Mouse (Mus musculus) cerebellum, adult 2 months (tissue): ENCODE results near the gene Npas3. TPM values are rescaled to one million over a fixed set of nuclear protein-coding genes. Genes with fewer than 3 reads are reported as not detected.

Experiments
- DNase-seq, 2 experiments: peaks; one replicate each; pipeline ENCODE4 v3.0.0; 2021
- H3K27ac ChIP-seq: fragments of 200-500 bp; 2 replicates; pipeline ENCODE4 v1.5.1; 2012; ENCODE audit warnings: low read length, control low read depth, inconsistent platforms; ENCODE audit not compliant: insufficient read depth
- H3K27me3 ChIP-seq: fragments of 200-500 bp; 2 replicates; pipeline ENCODE4 v1.6.1; 2012; ENCODE audit warnings: inconsistent platforms, mild to moderate bottlenecking, low read length, moderate library complexity; ENCODE audit not compliant: control insufficient read depth, insufficient read depth
- H3K4me1 ChIP-seq: fragments of 200-500 bp; 2 replicates; pipeline ENCODE4 v1.6.1; 2011; ENCODE audit warnings: low read length; ENCODE audit not compliant: control insufficient read depth, insufficient read depth
- H3K4me3 ChIP-seq: fragments of 200-500 bp; replicated peaks from 2 replicates; pipeline ENCODE3; 2011; ENCODE audit warnings: mild to moderate bottlenecking, low read depth, low read length, control low read depth; ENCODE audit not compliant: insufficient read depth
- CTCF ChIP-seq: fragments of 200-500 bp; IDR thresholded peaks from 2 replicates; pipeline ENCODE4 v1.5.1; 2011; ENCODE audit warnings: low read depth, mild to moderate bottlenecking, control low read depth, low read length, moderate library complexity, borderline replicate concordance; ENCODE audit not compliant: insufficient read depth
- POLR2A ChIP-seq: fragments of 200-500 bp; IDR thresholded peaks from 2 replicates; pipeline ENCODE4 v1.6.1; 2011; ENCODE audit warnings: low read length, control low read depth, borderline replicate concordance; ENCODE audit not compliant: insufficient read depth
- WGBS: fragments of 180-500 bp; shearing (Covaris S2); methylation state at CpG from one replicate; pipeline ENCODE4 v1.1.7; 2018; 5-methylcytosine and 5-hydroxymethylcytosine counted together
- polyA plus RNA-seq: library from polyadenylated mRNA; depleted of rRNA; stranded (reverse); fragments of >200 nt; gene quantifications from 2 replicates; pipeline ENCODE4 v1.2.3, GENCODE M21; 2012

Gene Npas3
- polyA plus RNA-seq, 1 experiment: 13.3 TPM

DNA sequence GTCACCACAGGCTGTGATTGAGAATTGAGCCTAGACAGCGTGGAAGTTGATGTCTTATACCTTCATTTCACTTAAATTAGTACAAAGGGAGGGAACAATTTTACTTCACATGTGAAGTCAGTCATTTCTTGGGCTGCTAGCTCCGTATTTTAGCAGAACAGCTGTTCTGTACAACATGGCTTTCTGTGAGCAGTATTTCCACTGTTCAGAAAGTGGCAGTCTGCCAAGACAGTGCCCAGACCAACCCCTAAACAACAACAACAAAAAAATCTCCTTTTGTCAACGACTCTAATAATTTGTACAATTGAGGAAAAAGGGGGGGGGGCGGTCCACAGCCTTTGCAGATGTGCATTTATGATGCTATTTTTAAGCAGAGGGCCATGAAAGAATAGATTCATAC, 266.4 kb downstream of the Npas3 start:
- Histone ChIP-seq H3K4me3 (no peak overlapping the region), H3K27me3 (no peaks in the 10 kb centered on the region), H3K4me1 (no peaks in the 10 kb centered on the region), H3K27ac (no peak overlapping the region)
- TF ChIP-seq POLR2A: no peak
- TF ChIP-seq CTCF: no peak
- 37% methylated on average over 4 of the region's 4 CpGs for WGBS
- no peak for DNase-seq

DNA sequence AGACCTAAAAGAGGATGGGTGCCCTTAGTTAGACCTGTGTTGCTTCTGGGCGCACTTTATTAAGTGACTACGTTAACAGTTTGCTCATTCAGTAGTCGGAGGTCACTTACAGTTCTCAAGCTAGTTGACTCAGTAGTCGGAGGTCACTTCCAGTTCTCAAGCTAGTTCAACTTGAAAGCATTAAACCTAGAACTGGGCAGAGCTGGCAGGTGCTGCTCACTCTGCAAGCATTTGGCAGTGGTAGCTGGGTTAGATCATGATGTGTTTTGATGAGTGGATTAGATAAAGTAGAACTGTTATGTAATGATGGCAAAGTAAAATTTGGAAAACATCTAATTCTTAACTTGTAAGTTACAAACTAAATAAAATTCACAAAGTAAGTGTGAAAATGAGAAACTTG, 271.1 kb downstream of the Npas3 start:
- no peak overlapping the region for H3K4me3 ChIP-seq
- H3K4me1 ChIP-seq: no peaks in the 10 kb centered on the region
- WGBS: 95% methylated on average over 4 of the region's 4 CpGs
- H3K27me3 ChIP-seq: no peaks in the 10 kb centered on the region
- no peak overlapping the region for H3K27ac ChIP-seq
- no peak for DNase-seq
- no peak for TF ChIP-seq CTCF
- no peak for TF ChIP-seq POLR2A

DNA sequence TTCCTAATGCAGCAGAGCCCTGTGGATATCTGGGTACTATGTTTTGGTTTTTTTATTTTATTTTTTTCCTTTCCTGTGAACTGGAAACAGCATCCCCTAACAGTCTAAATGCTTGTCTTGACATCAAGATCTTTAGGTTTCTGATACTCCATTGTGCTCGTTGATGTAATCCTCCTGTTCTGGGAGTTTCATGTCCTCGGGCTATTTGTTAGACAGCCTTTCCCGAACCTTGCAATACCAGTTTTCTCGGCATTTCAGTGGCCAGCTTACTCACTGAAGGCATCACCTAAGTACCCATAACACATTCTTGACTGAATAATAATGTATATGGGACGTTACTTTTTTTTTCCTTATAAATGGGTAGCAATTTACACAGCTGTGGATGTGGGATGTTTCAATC, 274.2 kb downstream of the Npas3 start:
- WGBS: 90% methylated on average over 5 of the region's 5 CpGs
- TF ChIP-seq POLR2A: no peak
- TF ChIP-seq CTCF: no peak
- no peak overlapping the region for H3K27ac ChIP-seq

GRCm38 (mm10) chr12:53527046-53527445, 278.6 kb downstream of the Npas3 start:
- 75% methylated on average over 3 of the region's 3 CpGs for WGBS
- H3K4me1 ChIP-seq: no peaks in the 10 kb centered on the region
- no peak overlapping the region for H3K4me3 ChIP-seq

More for the DNA sequence above, 274.2 kb downstream of the Npas3 start:
- DNase-seq: no peak
- no peak overlapping the region for H3K4me3 ChIP-seq
- H3K4me1 ChIP-seq: no peaks in the 10 kb centered on the region
- H3K27me3 ChIP-seq: no peaks in the 10 kb centered on the region

GRCm38 (mm10) chr12:53529345-53529744, 280.9 kb downstream of the Npas3 start:
- Histone ChIP-seq H3K27ac (no peak overlapping the region), H3K4me3 (no peak overlapping the region), H3K4me1 (no peaks in the 10 kb centered on the region), H3K27me3 (no peaks in the 10 kb centered on the region)
- TF ChIP-seq POLR2A (no peak), CTCF (no peak)
- 89% methylated on average over 2 of the region's 2 CpGs for WGBS
- no peak for DNase-seq

More at GRCm38 (mm10) chr12:53527046-53527445, 278.6 kb downstream of the Npas3 start:
- no peak for DNase-seq
- TF ChIP-seq POLR2A: no peak
- no peak for TF ChIP-seq CTCF
- Histone ChIP-seq H3K27me3 (no peaks in the 10 kb centered on the region), H3K27ac (no peak overlapping the region)

DNA sequence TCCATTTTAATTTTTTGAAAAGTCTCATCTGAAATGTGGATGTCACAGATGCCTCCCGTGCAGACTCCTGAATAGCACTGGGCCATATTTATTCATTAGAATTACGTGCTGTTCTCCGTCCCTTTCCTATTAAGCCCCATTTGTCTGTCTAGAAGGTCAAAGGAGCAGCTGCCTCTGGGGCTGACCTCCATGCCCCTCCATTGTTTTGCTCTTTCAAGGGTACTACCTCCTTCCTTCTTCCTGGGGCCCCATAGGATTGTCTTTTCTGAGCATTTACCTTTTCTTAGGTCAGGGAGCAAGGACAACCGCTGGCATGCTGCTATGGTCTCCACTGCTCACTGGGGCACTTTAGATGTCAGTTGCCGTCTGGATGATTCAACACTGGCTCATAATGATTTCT, 288.3 kb downstream of the Npas3 start:
- H3K27ac ChIP-seq: no peak overlapping the region
- no peaks in the 10 kb centered on the region for H3K4me1 ChIP-seq
- H3K4me3 ChIP-seq: no peak overlapping the region
- DNase-seq: no peak
- WGBS: 50% methylated on average over 5 of the region's 5 CpGs
- TF ChIP-seq CTCF (no peak), POLR2A (no peak)
- H3K27me3 ChIP-seq: no peaks in the 10 kb centered on the region

DNA sequence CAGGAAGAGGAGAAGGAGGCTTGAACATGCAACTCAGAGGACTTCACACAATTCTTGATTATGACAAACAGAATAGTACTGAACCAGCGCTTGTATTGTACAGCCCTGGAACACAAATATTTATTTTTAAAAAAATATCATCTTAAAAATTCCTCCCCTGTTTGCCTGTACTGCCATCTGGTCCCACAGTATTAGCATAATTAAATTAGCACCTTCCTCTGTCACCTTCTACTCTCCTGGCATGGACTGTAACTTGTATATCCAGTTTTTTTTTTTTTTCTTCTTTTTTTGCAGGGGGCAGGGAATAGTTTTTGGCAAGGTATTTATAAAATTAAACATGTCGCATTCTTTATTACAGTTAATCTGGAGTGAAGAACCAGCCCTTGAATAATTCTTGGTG, 307.9 kb downstream of the Npas3 start:
- WGBS: 53% methylated on average over 2 of the region's 2 CpGs
- Histone ChIP-seq H3K4me1 (no peaks in the 10 kb centered on the region), H3K27me3 (no peaks in the 10 kb centered on the region), H3K4me3 (no peak overlapping the region), H3K27ac (no peak overlapping the region)
- no peak for DNase-seq
- TF ChIP-seq CTCF: no peak
- TF ChIP-seq POLR2A: no peak

GRCm38 (mm10) chr12:53558259-53558658, 309.8 kb downstream of the Npas3 start:
- 95% methylated on average over 1 of the region's 1 CpGs for WGBS
- H3K4me1 ChIP-seq: no peaks in the 10 kb centered on the region

GRCm38 (mm10) chr12:53566712-53567387, 318.4 kb downstream of the Npas3 start:
- no peak overlapping the region for H3K27ac ChIP-seq
- WGBS: 48% methylated on average over 12 of the region's 12 CpGs
- TF ChIP-seq CTCF (no peak), POLR2A (no peak)
- DNase-seq: no peak
- no peaks in the 10 kb centered on the region for H3K4me1 ChIP-seq
- H3K4me3 ChIP-seq: no peak overlapping the region
- no peaks in the 10 kb centered on the region for H3K27me3 ChIP-seq

More at GRCm38 (mm10) chr12:53558259-53558658, 309.8 kb downstream of the Npas3 start:
- Histone ChIP-seq H3K4me3 (no peak overlapping the region), H3K27me3 (no peaks in the 10 kb centered on the region), H3K27ac (no peak overlapping the region)
- TF ChIP-seq CTCF: no peak
- TF ChIP-seq POLR2A: no peak
- no peak for DNase-seq
